Mouse (Mus musculus) small intestine, adult 2 months (tissue): ENCODE measurements around the gene Olfr1418.
"Not testable (repeated sequence)": the region's sequence is repeated elsewhere in the genome, so short reads cannot be mapped to it uniquely, and the experiment has no call there.

Experiments used
- CTCF ChIP-seq: fragments of 200-500 bp; IDR thresholded peaks from 2 replicates; pipeline ENCODE4 v1.5.1; 2012; ENCODE audit warnings: low read depth, mild to moderate bottlenecking, control low read depth, inconsistent platforms, low read length, moderate library complexity, mixed read lengths; ENCODE audit not compliant: insufficient replicate concordance, insufficient read length; ENCODE audit errors: extremely low read depth
- POLR2A ChIP-seq: fragments of 200-500 bp; IDR thresholded peaks from 2 replicates; pipeline ENCODE4 v1.6.1; 2012; ENCODE audit warnings: low read depth, mild to moderate bottlenecking, control low read depth, inconsistent platforms, low read length, moderate library complexity

DNA sequence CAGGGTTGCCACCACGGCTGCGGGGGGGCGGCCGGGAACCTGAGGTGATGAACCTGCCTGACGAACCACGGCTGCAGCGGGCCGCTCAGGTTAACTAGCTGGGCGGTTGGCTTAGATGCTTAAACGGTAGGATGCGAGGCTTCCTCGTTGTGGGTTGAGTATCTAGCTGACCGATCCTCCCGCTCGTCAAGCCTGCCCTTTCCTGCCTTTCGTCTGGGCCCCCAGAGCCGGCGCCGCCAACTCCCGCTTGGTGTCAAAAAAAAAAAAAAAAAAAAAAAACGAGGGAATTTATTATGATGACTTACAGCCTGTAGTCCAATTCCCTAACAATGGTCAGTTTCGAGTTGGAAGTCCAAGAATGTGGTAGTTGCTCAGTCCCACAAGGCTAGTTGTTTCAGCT lies 17.5 kb upstream of the Olfr1418 start:
- TF ChIP-seq CTCF, POLR2A: not testable (repeated sequence)
